Mouse (Mus musculus): ENCODE data around the gene Maml2.
A peak's percentile ranks its signal among the peaks of the same experiment; 100 is the strongest.

Gene Maml2

DNA sequence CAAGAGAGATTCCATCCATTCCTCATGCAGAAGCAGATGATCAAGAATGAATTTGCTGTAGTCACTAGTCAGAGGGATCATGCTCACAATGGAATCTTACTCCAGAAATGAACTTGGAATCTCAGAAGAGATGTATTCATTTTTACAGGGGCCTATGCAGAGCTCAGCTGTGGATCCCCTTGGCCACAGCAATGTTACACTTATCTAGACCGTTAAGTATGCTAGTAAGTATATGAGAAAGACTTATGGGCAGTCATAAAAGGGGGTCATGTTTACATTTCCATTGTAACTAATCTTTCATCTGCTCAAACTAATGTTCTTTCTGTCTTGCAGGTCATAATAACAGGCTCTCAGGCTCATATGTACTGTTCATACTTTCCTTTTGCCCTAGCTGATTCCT, 227.3 kb downstream of the Maml2 start:
- DNase-seq (ENCODE audit: low read depth in 2 of 2, low spot score in 2 of 2), result no peak

DNA sequence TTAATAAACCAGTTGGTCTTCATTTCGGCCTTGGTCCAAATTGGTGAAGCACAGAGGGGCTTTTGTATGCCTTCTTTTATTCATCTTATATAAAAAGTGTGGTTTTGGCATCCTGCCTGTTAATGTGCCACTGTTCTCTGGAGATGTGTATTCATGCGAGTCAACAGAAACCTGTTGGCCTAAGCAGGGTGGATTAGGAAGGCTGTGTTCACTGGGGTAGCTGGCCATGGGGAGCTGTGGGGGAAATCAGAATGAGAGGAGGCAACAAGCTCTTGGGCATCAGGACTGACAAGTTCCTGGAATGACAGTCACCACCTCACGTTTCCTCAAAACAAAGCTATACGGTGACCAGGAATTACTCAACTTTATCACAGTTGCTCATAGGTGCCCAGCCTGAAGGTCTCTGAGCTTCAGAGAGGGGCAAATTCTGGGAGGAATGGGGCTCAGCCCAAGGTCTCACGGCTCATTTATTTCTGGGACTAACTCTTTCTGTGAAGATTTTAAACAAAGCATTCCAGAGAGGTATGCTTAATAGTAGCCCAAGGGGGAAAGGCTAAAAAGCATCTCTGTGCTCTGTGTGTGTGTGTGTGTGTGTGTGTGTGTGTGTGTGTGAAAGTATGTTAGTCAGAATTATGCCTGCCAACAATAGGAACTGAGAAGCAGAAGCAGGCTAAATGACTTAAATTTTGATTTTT, 228.0 kb downstream of the Maml2 start:
- no peak for DNase-seq (ENCODE audit: low read depth in 2 of 2, low spot score in 2 of 2)

GRCm38 (mm10) chr9:13530575-13530974, 232.8 kb downstream of the Maml2 start:
- no peak for DNase-seq (ENCODE audit: low read depth in 2 of 2, low spot score in 2 of 2)

- DNase-seq (ENCODE audit: low read depth in 2 of 2, low spot score in 2 of 2), result no peak
Measured at GRCm38 (mm10) chr9:13533076-13533707, 235.4 kb downstream of the Maml2 start.

DNA sequence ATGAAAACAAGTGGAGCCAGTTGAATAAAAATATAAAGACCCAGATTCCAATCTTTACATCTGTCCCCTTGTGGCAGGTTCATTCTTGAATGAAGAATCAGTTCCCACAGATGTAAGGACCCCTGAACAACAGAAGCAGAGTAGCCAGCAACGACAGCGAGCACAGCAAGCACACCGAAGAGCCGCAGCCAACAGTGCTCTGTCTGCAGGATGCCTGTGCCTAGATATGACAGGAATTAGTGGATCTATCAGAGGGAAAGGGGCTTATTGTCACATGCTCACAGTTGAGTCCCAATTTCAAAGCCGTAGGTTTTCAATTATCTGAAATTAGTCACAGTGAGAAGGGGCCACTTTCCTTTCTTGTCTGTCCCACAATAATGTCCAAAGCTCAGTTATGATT, 238.0 kb downstream of the Maml2 start:
- DNase-seq (ENCODE audit: low read depth in 2 of 2, low spot score in 2 of 2), result no peak

- DNase-seq (ENCODE audit: low read depth in 2 of 2, low spot score in 2 of 2), result peak; percentile 48 to 69
Measured at GRCm38 (mm10) chr9:13536419-13537261, 238.9 kb downstream of the Maml2 start.

- DNase-seq (ENCODE audit: low read depth in 2 of 2, low spot score in 2 of 2), result no peak
Measured at GRCm38 (mm10) chr9:13538200-13538599, 240.4 kb downstream of the Maml2 start.

- no peak for DNase-seq (ENCODE audit: low read depth in 2 of 2, low spot score in 2 of 2)
Measured at GRCm38 (mm10) chr9:13539535-13539934, 241.8 kb downstream of the Maml2 start.

GRCm38 (mm10) chr9:13540227-13540626, 242.5 kb downstream of the Maml2 start:
- DNase-seq (ENCODE audit: low read depth in 2 of 2, low spot score in 2 of 2), result no peak

DNA sequence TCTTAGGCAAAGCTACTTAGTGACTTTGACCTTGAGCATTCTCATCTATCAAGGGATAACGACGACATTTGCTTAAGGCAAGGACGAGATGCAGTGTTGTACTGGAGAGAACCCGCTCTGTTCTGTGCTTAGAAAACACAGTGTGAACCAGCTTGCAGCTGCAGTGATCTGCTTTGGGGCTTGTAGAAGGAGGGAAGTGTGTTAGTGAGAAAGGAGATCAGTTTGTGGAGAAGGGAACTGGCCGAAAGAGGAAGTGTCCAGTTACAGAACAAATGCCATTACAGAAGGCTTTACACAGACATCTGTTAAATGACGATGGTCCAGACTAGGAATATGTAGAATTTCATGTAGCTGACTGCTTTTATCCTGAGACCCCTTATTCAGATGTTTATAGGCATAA, 243.0 kb downstream of the Maml2 start:
- no peak for DNase-seq (ENCODE audit: low read depth in 2 of 2, low spot score in 2 of 2)

DNA sequence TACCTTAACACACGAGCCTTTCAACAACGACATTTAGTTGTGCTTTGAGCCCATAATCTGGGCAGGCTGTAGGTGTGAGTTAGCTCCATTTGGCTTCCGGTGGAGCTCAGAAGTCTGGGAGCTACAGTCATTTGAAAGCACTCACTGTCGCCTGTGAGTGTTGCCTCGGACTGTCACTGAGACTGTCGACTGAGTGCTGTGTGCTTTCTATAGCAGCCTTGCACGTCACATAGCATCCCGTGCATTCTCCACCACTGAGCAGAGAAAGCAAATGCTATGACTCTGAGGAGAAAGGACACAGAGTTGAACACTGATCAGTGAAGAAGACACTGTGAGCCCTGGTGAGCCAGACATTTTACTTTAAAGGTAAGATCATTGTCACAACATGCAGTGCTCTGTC, 245.4 kb downstream of the Maml2 start:
- no peak for DNase-seq (ENCODE audit: low read depth in 2 of 2, low spot score in 2 of 2)

DNA sequence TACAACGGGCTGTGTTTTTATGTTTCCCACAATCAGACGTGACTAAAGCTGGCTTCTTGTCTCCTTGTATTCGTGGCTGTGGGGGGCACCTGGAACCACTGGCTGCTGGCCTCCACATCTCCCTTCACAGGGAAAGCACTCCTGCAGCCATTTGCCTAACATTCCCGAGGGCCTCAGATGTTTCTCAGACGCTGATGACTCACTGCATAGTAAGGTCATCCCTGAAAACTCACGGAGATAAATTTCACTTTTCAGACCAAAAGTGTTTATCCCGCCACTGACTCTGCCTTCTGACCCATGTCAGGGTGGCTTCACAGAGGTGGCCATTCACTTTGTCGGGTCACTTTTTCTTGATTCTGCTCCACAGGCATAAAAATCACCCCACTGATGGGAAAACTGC, 246.4 kb downstream of the Maml2 start:
- no peak for DNase-seq (ENCODE audit: low read depth in 2 of 2, low spot score in 2 of 2)

GRCm38 (mm10) chr9:13545726-13546125, 248.0 kb downstream of the Maml2 start:
- DNase-seq (ENCODE audit: low read depth in 2 of 2, low spot score in 2 of 2), result no peak

DNA sequence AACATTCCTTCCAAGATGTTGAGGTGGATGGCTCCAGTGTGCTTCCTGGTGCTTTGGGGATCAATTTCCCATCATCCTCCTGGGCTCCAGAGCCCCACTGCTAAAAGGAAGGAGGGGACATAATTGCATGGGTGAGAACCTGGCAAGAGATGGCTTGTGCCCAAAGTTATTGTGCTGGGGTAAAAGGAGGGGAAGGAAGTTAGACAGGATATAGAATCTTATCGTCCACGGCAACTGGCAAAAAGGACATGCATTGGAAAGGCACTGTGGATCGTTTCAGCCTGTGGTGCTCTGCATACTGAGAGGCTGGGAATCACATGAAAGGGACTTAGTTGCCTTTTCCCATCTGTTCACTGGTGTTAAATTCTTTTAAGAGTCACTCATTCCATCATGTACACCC, 252.2 kb downstream of the Maml2 start:
- DNase-seq (ENCODE audit: low read depth in 2 of 2, low spot score in 2 of 2), result no peak

- no peak for DNase-seq (ENCODE audit: low read depth in 2 of 2, low spot score in 2 of 2)
Measured at GRCm38 (mm10) chr9:13552380-13553052, 254.8 kb downstream of the Maml2 start.

- DNase-seq (ENCODE audit: low read depth in 2 of 2, low spot score in 2 of 2), result no peak
Measured at GRCm38 (mm10) chr9:13554773-13555172, 257.0 kb downstream of the Maml2 start.

- DNase-seq (ENCODE audit: low read depth in 2 of 2, low spot score in 2 of 2), result no peak
Measured at GRCm38 (mm10) chr9:13555973-13556481, 258.3 kb downstream of the Maml2 start.

- DNase-seq (ENCODE audit: low read depth in 2 of 2, low spot score in 2 of 2), result no peak
Measured at GRCm38 (mm10) chr9:13556696-13557095, 258.9 kb downstream of the Maml2 start.

- no peak for DNase-seq (ENCODE audit: low read depth in 2 of 2, low spot score in 2 of 2)
Measured at GRCm38 (mm10) chr9:13558811-13559372, 261.1 kb downstream of the Maml2 start.

- no peak for DNase-seq (ENCODE audit: low read depth in 2 of 2, low spot score in 2 of 2)
Measured at GRCm38 (mm10) chr9:13560651-13561050, 262.9 kb downstream of the Maml2 start.

GRCm38 (mm10) chr9:13561335-13561734, 263.6 kb downstream of the Maml2 start:
- no peak for DNase-seq (ENCODE audit: low read depth in 2 of 2, low spot score in 2 of 2)
